Mouse (Mus musculus): Measurements from ENCODE around the gene Depdc1b.

Gene Depdc1b

GRCm38 (mm10) chr13:108448348-108448931, 132.3 kb downstream of the Depdc1b start:
- no peak for DNase-seq (ENCODE audit: low spot score)

GRCm38 (mm10) chr13:108449116-108450097, 133.3 kb downstream of the Depdc1b start, which contains the start of gene Pde4d:
TSS of gene Pde4d (plus strand) at chr13:108449948.
- no peak for DNase-seq (ENCODE audit: low spot score)

GRCm38 (mm10) chr13:108451122-108451521, 135.0 kb downstream of the Depdc1b start:
- DNase-seq (ENCODE audit: low spot score): no peak

- no peak for DNase-seq (ENCODE audit: low spot score)
Observed at GRCm38 (mm10) chr13:108453064-108453919, 137.2 kb downstream of the Depdc1b start.
